Mouse (Mus musculus) MEL (cell line): ENCODE measurements around the gene Tdrd12. TPM values are rescaled to one million over a fixed set of nuclear protein-coding genes. Genes with fewer than 3 reads are reported as not detected.
A peak's percentile ranks its signal among the peaks of the same experiment; 100 is the strongest.

Source experiments
- DNase-seq: peaks from one replicate; pipeline ENCODE4 v3.0.0; 2011; ENCODE audit warnings: low read depth, low spot score
- H3K27ac ChIP-seq: 2 replicates; pipeline ENCODE4 v1.5.1; 2012; ENCODE audit warnings: low read depth, mild to moderate bottlenecking, control low read depth, low read length, moderate library complexity; ENCODE audit not compliant: control insufficient read depth
- H3K27me3 ChIP-seq, 2 experiments: fragments of 150-350 bp in 1 of 2; sonication (generic) in 1 of 2; 2 replicates each; pipeline ENCODE4 v1.6.1; 2012; ENCODE audit warnings: low read length in 2 of 2, mild to moderate bottlenecking in 2 of 2, improper control_type of control experiment in 1 of 2, moderate library complexity in 1 of 2; ENCODE audit not compliant: insufficient read depth in 2 of 2, control insufficient read depth in 1 of 2
- H3K36me3 ChIP-seq, 2 experiments: 2 replicates each; pipeline ENCODE4 v1.6.1; 2012 to 2014; ENCODE audit warnings: low read length in 2 of 2, improper control_type of control experiment in 1 of 2, inconsistent platforms in 1 of 2, mild to moderate bottlenecking in 1 of 2; ENCODE audit not compliant: insufficient read depth in 2 of 2, control insufficient read depth in 1 of 2
- H3K4me1 ChIP-seq, 2 experiments: fragments of 150-350 bp in 1 of 2; sonication (generic) in 1 of 2; 2 replicates each; pipeline ENCODE4 v1.6.1; 2012; ENCODE audit warnings: low read length in 2 of 2, improper control_type of control experiment in 1 of 2, mild to moderate bottlenecking in 1 of 2; ENCODE audit not compliant: insufficient read depth in 2 of 2, control insufficient read depth in 1 of 2
- H3K4me3 ChIP-seq, 2 experiments: fragments of 150-350 bp in 1 of 2; sonication (generic) in 1 of 2; 2 replicates each; pipeline ENCODE4 v1.5.1; 2012; ENCODE audit warnings: low read depth in 2 of 2, low read length in 2 of 2, mild to moderate bottlenecking in 2 of 2, moderate library complexity in 2 of 2, control low read depth in 1 of 2, improper control_type of control experiment in 1 of 2; ENCODE audit not compliant: control insufficient read depth in 1 of 2, insufficient read depth in 1 of 2
- H3K79me2 ChIP-seq: 2 replicates; pipeline ENCODE4 v1.6.1; 2012; ENCODE audit warnings: mild to moderate bottlenecking, low read length, moderate library complexity; ENCODE audit not compliant: control insufficient read depth, poor library complexity, insufficient read depth
- H3K9ac ChIP-seq: 2 replicates; pipeline ENCODE4 v1.6.1; 2012; ENCODE audit warnings: low read depth, mild to moderate bottlenecking, control low read depth, low read length, moderate library complexity; ENCODE audit not compliant: control insufficient read depth, poor library complexity, severe bottlenecking
- H3K9me3 ChIP-seq: fragments of 150-350 bp; sonication (generic); replicated peaks from 2 replicates; pipeline ENCODE4 v1.6.1; 2012; ENCODE audit warnings: mild to moderate bottlenecking, low read length, improper control_type of control experiment, moderate library complexity; ENCODE audit not compliant: insufficient read depth
- BHLHE40 ChIP-seq: IDR thresholded peaks from 2 replicates; pipeline ENCODE4 v1.6.1; 2012; ENCODE audit warnings: low read depth, mild to moderate bottlenecking, inconsistent platforms, low read length, improper control_type of control experiment, borderline replicate concordance
- CHD1 ChIP-seq: IDR thresholded peaks from 2 replicates; pipeline ENCODE4 v1.6.1; 2012; ENCODE audit warnings: low read depth, mild to moderate bottlenecking, inconsistent platforms, low read length, improper control_type of control experiment
- CHD2 ChIP-seq: IDR thresholded peaks from 2 replicates; pipeline ENCODE4 v1.6.1; 2011; ENCODE audit warnings: low read length, improper control_type of control experiment
- E2F4 ChIP-seq: IDR thresholded peaks from 2 replicates; pipeline ENCODE4 v1.6.1; 2011; ENCODE audit warnings: low read depth, low read length, improper control_type of control experiment, borderline replicate concordance
- ELF1 ChIP-seq: IDR thresholded peaks from 2 replicates; pipeline ENCODE4 v1.6.1; 2014; ENCODE audit warnings: low read depth, mild to moderate bottlenecking, inconsistent platforms, low read length, improper control_type of control experiment, moderate library complexity
- EP300 ChIP-seq, 2 experiments: IDR thresholded peaks; 2 replicates each; pipeline ENCODE4 v1.6.1; 2011; ENCODE audit warnings: improper control_type of control experiment in 2 of 2, low read length in 2 of 2, low read depth in 1 of 2, mild to moderate bottlenecking in 1 of 2
- ETS1 ChIP-seq: IDR thresholded peaks from 2 replicates; pipeline ENCODE4 v1.6.1; 2012; ENCODE audit warnings: low read depth, mild to moderate bottlenecking, inconsistent platforms, low read length, improper control_type of control experiment, moderate library complexity
- GATA1 ChIP-seq: IDR thresholded peaks from 2 replicates; pipeline ENCODE4 v1.6.1; 2011; ENCODE audit warnings: low read depth, low read length, improper control_type of control experiment
- HCFC1 ChIP-seq: IDR thresholded peaks from 2 replicates; pipeline ENCODE4 v1.6.1; 2012; ENCODE audit warnings: low read depth, mild to moderate bottlenecking, inconsistent platforms, low read length, improper control_type of control experiment, moderate library complexity
- KAT2A ChIP-seq: conservative IDR thresholded peaks from 2 replicates; pipeline ENCODE4 v1.6.1; 2012; ENCODE audit warnings: low read depth, low read length, improper control_type of control experiment, inconsistent platforms
- MAFK ChIP-seq: IDR thresholded peaks from 2 replicates; pipeline ENCODE4 v1.6.1; 2011; ENCODE audit warnings: low read depth, mild to moderate bottlenecking, low read length, improper control_type of control experiment, borderline replicate concordance
- MAZ ChIP-seq: IDR thresholded peaks from 2 replicates; pipeline ENCODE4 v1.6.1; 2012; ENCODE audit warnings: low read depth, mild to moderate bottlenecking, inconsistent platforms, low read length, improper control_type of control experiment
- MEF2A ChIP-seq: IDR thresholded peaks from 2 replicates; pipeline ENCODE4 v1.6.1; 2014; ENCODE audit warnings: low read depth, mild to moderate bottlenecking, inconsistent platforms, low read length, improper control_type of control experiment; ENCODE audit not compliant: poor library complexity, insufficient replicate concordance, severe bottlenecking; ENCODE audit errors: extremely low read depth
- MXI1 ChIP-seq: IDR thresholded peaks from 2 replicates; pipeline ENCODE4 v1.6.1; 2011; ENCODE audit warnings: mild to moderate bottlenecking, low read depth, low read length, improper control_type of control experiment
- MYB ChIP-seq: IDR thresholded peaks from 2 replicates; pipeline ENCODE4 v1.6.1; 2011; ENCODE audit warnings: mild to moderate bottlenecking, low read depth, low read length, improper control_type of control experiment
- NELFE ChIP-seq: IDR thresholded peaks from 2 replicates; pipeline ENCODE4 v1.6.1; 2011; ENCODE audit warnings: low read depth, low read length, improper control_type of control experiment
- NRF1 ChIP-seq: IDR thresholded peaks from 2 replicates; pipeline ENCODE4 v1.6.1; 2014; ENCODE audit warnings: low read depth, mild to moderate bottlenecking, inconsistent platforms, low read length, improper control_type of control experiment, moderate library complexity; ENCODE audit not compliant: poor library complexity, insufficient read depth, severe bottlenecking
- POLR2A ChIP-seq, 2 experiments: IDR thresholded peaks; 2 replicates each; pipeline ENCODE4 v1.6.1; 2011 to 2012; ENCODE audit warnings: low read length in 2 of 2, mild to moderate bottlenecking in 2 of 2, control low read depth in 1 of 2, improper control_type of control experiment in 1 of 2, low read depth in 1 of 2, moderate library complexity in 1 of 2; ENCODE audit not compliant: control insufficient read depth in 1 of 2, insufficient read depth in 1 of 2, poor library complexity in 1 of 2
- POLR2AphosphoS5 ChIP-seq: IDR thresholded peaks from 2 replicates; pipeline ENCODE4 v1.6.1; 2012; ENCODE audit warnings: low read depth, borderline replicate concordance, mild to moderate bottlenecking, inconsistent platforms, low read length, moderate library complexity, mixed read lengths
- RCOR1 ChIP-seq: IDR thresholded peaks from 2 replicates; pipeline ENCODE4 v1.6.1; 2012; ENCODE audit warnings: low read depth, mild to moderate bottlenecking, inconsistent platforms, low read length, improper control_type of control experiment
- SIN3A ChIP-seq: IDR thresholded peaks from 2 replicates; pipeline ENCODE4 v1.6.1; 2012; ENCODE audit warnings: low read length, improper control_type of control experiment, inconsistent platforms
- SMC3 ChIP-seq: IDR thresholded peaks from 2 replicates; pipeline ENCODE4 v1.6.1; 2011; ENCODE audit warnings: low read depth, low read length, improper control_type of control experiment
- TAL1 ChIP-seq: IDR thresholded peaks from 2 replicates; pipeline ENCODE4 v1.6.1; 2012; ENCODE audit warnings: mild to moderate bottlenecking, inconsistent platforms, low read length, moderate library complexity, mixed read lengths
- TCF12 ChIP-seq: IDR thresholded peaks from 2 replicates; pipeline ENCODE4 v1.6.1; 2014; ENCODE audit warnings: low read depth, mild to moderate bottlenecking, inconsistent platforms, low read length, improper control_type of control experiment, moderate library complexity
- ZC3H11A ChIP-seq: IDR thresholded peaks from 2 replicates; pipeline ENCODE4 v1.6.1; 2012; ENCODE audit warnings: low read depth, mild to moderate bottlenecking, inconsistent platforms, low read length, improper control_type of control experiment
- ZNF384 ChIP-seq: IDR thresholded peaks from 2 replicates; pipeline ENCODE4 v1.6.1; 2012; ENCODE audit warnings: low read depth, mild to moderate bottlenecking, inconsistent platforms, low read length, improper control_type of control experiment
- polyA plus RNA-seq, 2 experiments: library from polyadenylated mRNA; stranded (reverse) in 1 of 2; unstranded in 1 of 2; fragments of >175 nt in 1 of 2; fragments of >200 nt in 1 of 2; gene quantifications; 2 replicates each; pipeline versions ENCODE4 v1.2.1 to v1.2.4; 2012; ENCODE audit warnings: low replicate concordance in 2 of 2, low read depth in 1 of 2; ENCODE audit not compliant: insufficient read length in 2 of 2, insufficient read depth in 1 of 2, missing spikeins in 1 of 2
- total RNA-seq: library from RNA; depleted of rRNA; stranded (reverse); fragments of 300-350 nt; gene quantifications from 2 replicates; pipeline ENCODE4 v1.2.3, GENCODE M21; 2012

The Tdrd12 gene
- total and polyA plus RNA-seq, 3 experiments, result 0.25 to 0.50 TPM; not detected in 1

DNA sequence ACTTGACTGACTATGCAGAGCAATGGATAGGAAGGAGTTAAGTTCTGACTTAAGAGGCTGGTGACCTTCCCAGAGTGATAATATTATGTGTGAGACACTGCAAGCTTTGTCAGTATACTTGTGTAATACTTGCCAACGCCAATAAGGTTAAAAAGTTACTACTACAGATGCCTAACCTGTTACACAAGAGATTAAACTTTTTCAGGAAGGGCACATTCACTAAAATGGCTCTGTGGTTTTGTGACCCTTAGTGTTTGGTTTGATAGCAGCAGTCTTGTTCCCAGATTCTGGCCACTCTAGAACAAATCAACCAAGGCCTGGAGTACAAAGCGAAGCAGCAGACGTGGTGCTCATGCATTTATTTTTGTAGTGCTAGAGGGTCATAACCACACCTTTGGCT lies 20.0 kb upstream of the Tdrd12 start (continued):
- TF ChIP-seq SMC3 (no peak), POLR2AphosphoS5 (no peak), CHD2 (no peak), BHLHE40 (peak; percentile 70; the same call in 1 of the 2 replicates), TAL1 (peak; percentile 93), MXI1 (0 out of 2 replicates have a peak, but pooled peaks have one; percentile 44), POLR2A (IDR thresholded peaks at IDR 0.05; ENCODE audit: control insufficient read depth in 1 of 2, insufficient read depth in 1 of 2, low read depth in 1 of 2, low read length in 2 of 2, poor library complexity in 1 of 2) (no peak), NELFE (no peak), ZC3H11A (no peak)

DNA sequence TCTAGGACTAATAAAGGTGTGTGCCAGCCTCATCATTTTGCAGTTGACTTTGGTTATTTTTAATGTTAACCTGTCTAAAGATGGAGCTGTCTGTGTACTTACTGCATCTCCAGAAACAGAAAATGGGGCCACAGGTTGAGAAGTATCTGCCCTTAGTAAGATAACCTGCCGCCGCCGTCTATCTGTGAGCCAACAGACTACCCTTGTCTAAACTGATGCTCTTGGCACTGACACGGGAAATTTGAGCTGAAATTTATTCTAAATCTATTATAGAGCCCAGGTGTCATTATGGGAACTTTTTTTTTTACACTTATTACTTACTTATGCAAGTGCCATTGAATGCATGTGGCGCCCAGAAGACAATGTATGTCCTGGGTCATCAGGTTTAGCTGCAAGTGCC lies 19.4 kb upstream of the Tdrd12 start:
- peak overlapping the region; percentile 94 for H3K9ac ChIP-seq
- H3K36me3 ChIP-seq, result peaks cover 0 to 42% of the 10 kb centered on the region in 2 experiments; a peak in 2 of 4 replicates

DNA sequence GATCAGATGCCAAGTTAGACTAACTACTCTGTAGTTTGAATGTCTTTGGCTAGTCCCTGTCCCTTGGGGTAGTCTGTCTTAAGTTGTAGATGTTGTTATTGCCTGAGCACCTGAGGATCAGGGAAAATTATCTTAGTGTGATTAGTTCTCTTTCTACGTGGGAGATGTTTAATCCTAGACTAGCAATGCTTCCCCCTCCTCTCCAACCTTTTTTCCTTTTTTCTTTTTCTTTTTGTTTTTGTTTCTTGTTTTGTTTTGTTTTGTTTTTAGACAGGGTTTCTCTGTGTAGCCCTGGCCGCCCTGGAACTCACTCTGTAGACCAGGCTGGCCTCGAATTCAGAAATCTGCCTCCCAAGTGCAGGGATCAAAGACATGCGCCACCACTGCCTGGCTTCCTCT lies 18.7 kb upstream of the Tdrd12 start, which contains the start of gene Nudt19:
TSS of gene Nudt19 (minus strand) at position 100 of the 399 bp plus-strand sequence.
- Histone ChIP-seq H3K9me3 (no peaks in the 10 kb centered on the region), H3K27ac (peak within 1 kb of the TSS; percentile 87), H3K27me3 (no peaks in the 10 kb centered on the region), H3K4me3 (peak within 1 kb of the TSS; percentile 78 to 83), H3K9ac (peak within 1 kb of the TSS; percentile 94), H3K79me2 (peaks cover 15% of the 10 kb centered on the region), H3K4me1 (peaks cover 14 to 41% of the 10 kb centered on the region in 2 experiments), H3K36me3 (peaks cover 2 to 42% of the 10 kb centered on the region in 2 experiments; a peak in 3 of 4 replicates)
- no peak for TF ChIP-seq NRF1
- TF ChIP-seq EP300 (IDR thresholded peaks at IDR 0.05; ENCODE audit: low read depth in 1 of 2, low read length in 2 of 2), result 0 out of 4 replicates have a peak, but pooled peaks of 1 of the 2 experiments have one; percentile 4
- no peak for TF ChIP-seq MAFK
- no peak for TF ChIP-seq KAT2A
- no peak for TF ChIP-seq MXI1
- no peak for TF ChIP-seq TCF12
- TF ChIP-seq MAZ, result no peak
- no peak for TF ChIP-seq ZNF384
- no peak for TF ChIP-seq CHD2
- no peak for DNase-seq

More for the DNA sequence above, 19.4 kb upstream of the Tdrd12 start:
- Histone ChIP-seq H3K4me1 (peaks cover 14 to 41% of the 10 kb centered on the region in 2 experiments), H3K27me3 (no peaks in the 10 kb centered on the region)
- peak; percentile 80 for DNase-seq
- TF ChIP-seq TAL1 (peak; percentile 76), ETS1 (peak; percentile 77), EP300 (IDR thresholded peaks at IDR 0.05; ENCODE audit: low read depth in 1 of 2, low read length in 2 of 2) (peak; percentile 84 to 93), MYB (peak; percentile 64; the same call in 1 of the 2 replicates), TCF12 (peak; percentile 94), RCOR1 (peak; percentile 71; the same call in 1 of the 2 replicates), MEF2A (no peak), GATA1 (peak; percentile 78), ELF1 (no peak), ZNF384 (peak; percentile 64), SIN3A (no peak), SMC3 (no peak), MAFK (no peak), CHD1 (no peak), HCFC1 (0 out of 2 replicates have a peak, but pooled peaks have one; percentile 6), E2F4 (no peak)
- TF ChIP-seq, all 39 proteins: peak for 9
- H3K9me3 ChIP-seq, result no peaks in the 10 kb centered on the region
- H3K79me2 ChIP-seq, result peaks cover 15% of the 10 kb centered on the region
- H3K27ac ChIP-seq, result peak overlapping the region; percentile 87
- H3K4me3 ChIP-seq, result peak overlapping the region in 1 of 2 experiments; percentile 78; a peak in 2 of 4 replicates
